Mouse (Mus musculus) small intestine, adult 2 months (tissue): Measurements from ENCODE around the gene Meis2.

Experiments used
- CTCF ChIP-seq: fragments of 200-500 bp; IDR thresholded peaks from 2 replicates; pipeline ENCODE4 v1.5.1; 2012; ENCODE audit warnings: low read depth, mild to moderate bottlenecking, control low read depth, inconsistent platforms, low read length, moderate library complexity, mixed read lengths; ENCODE audit not compliant: insufficient replicate concordance, insufficient read length; ENCODE audit errors: extremely low read depth
- POLR2A ChIP-seq: fragments of 200-500 bp; IDR thresholded peaks from 2 replicates; pipeline ENCODE4 v1.6.1; 2012; ENCODE audit warnings: low read depth, mild to moderate bottlenecking, control low read depth, inconsistent platforms, low read length, moderate library complexity

DNA sequence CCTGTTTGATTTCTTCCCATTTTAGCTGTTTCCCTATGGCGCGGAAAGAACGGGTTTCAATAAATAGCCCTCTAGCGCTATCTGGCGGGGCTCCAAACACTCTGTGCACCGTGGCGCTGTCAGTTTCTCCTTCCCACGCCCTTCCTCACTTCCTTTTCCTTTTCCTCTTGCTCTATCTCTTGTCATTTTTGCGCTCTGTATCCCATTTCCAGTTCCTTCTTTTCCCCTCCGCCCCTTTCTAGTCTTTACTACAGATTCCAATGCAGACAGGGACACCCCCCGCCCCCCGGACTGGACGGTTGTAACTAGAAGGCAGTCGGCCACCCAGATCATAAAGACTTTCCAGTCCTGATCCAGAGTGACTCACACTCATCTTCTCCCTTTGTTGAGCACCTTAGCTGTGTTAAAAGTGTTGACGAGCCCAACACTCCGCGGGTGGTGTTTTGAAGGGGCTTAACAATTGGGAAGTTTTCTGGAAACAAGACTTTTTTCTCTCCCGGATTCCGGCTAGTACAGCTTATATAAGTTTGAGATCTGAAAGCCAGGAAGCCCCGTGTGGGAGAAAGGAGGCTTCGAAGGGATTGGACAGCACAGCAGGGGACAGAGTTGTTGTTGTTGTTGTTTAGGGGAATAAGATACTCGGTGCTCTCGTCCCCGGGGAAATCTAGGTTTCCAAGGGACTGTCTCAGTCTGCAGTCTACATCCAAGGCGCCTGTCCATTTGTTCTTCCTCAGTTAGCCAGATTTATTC is 6.1 kb upstream of the Meis2 start:
- TF ChIP-seq CTCF, result peak; percentile 75; the same call in 1 of the 2 replicates
- TF ChIP-seq POLR2A, result no peak
